Mouse (Mus musculus): ENCODE results near the gene Filip1.

DNA sequence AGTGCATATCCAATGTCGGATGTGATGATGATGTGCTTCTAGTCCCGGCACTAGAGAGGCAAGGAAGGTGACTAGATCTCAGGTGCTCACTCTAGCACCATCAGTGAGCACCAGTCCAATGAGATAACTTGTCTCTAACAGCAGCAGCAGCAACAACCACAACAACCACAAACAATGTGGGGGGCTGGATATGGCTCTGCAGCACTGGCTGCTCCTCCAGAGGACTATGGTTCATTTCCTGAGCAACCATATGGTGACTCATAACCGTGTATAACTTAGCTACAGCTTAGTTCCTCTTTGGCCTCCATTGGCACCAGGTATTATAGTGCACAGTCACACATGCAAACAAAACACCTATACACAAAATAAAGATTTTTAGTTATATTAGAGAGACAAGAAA lies 202.1 kb downstream of the Filip1 start:
- TF ChIP-seq CTCF (IDR thresholded peaks at IDR 0.05; ENCODE audit: control insufficient read depth, insufficient read depth, low read length) (no peak), POLR2A (IDR thresholded peaks at IDR 0.05; ENCODE audit: borderline replicate concordance, control insufficient read depth, low read depth, low read length) (no peak)

All from bone marrow, adult 2 months (tissue).